Mouse (Mus musculus) limb, embryonic 10.5 days (tissue): ENCODE data around the gene Bpifb9a. TPM values are rescaled to one million over a fixed set of nuclear protein-coding genes. Genes with fewer than 3 reads are reported as not detected.

ENCODE experiments used
- polyA plus RNA-seq: library from polyadenylated mRNA; unstranded; fragments of >200 nt; fragmentation: Nextera tagmentation; extraction: Ambion mirVana; gene quantifications from 2 replicates; pipeline ENCODE4 v1.2.1, GENCODE M21; 2016

Bpifb9a gene
- polyA plus RNA-seq, 1 experiment from 2014 or later: not detected

Other genes with a start within 250 kb of the Bpifb9a start
- gene Bpifa2, start 249.6 kb upstream of the Bpifb9a start, polyA plus RNA-seq: not detected in 2 replicates
- not detected in 2 replicates for gene Bpifa3, start 127.5 kb upstream of the Bpifb9a start, polyA plus RNA-seq
- gene Bpifa1, start 115.0 kb upstream of the Bpifb9a start, polyA plus RNA-seq: not detected in 2 replicates
- gene Bpifa5, start 95.2 kb upstream of the Bpifb9a start, polyA plus RNA-seq: not detected in 2 replicates
- gene Bpifb1, start 67.0 kb upstream of the Bpifb9a start, polyA plus RNA-seq: not detected in 2 replicates
- gene Bpifb5, start 34.1 kb upstream of the Bpifb9a start, polyA plus RNA-seq: 0.41 TPM in 1 of 2 replicates, not detected in the other
- gene Bpifb9b, start 49.4 kb downstream of the Bpifb9a start, polyA plus RNA-seq: not detected in 2 replicates
- 15.6 and 20.6 TPM in 2 replicates for gene Cdk5rap1, start 115.2 kb downstream of the Bpifb9a start, polyA plus RNA-seq
- 2.8 and 3.2 TPM in 2 replicates for gene Snta1, start 150.2 kb downstream of the Bpifb9a start, polyA plus RNA-seq
- gene Cbfa2t2, start 178.6 kb downstream of the Bpifb9a start, polyA plus RNA-seq: 54.0 and 59.2 TPM in 2 replicates